Mouse (Mus musculus) adrenal gland, postnatal 25 days (tissue): Measurements from ENCODE around the gene Anapc1. TPM values are rescaled to one million over a fixed set of nuclear protein-coding genes. Genes with fewer than 3 reads are reported as not detected.
A peak's percentile ranks its signal among the peaks of the same experiment; 100 is the strongest.

ENCODE experiments used
- DNase-seq: peaks from one replicate; pipeline ENCODE4 v3.0.0; 2021; ENCODE audit warnings: mixed read lengths
- long read RNA-seq: library from polyadenylated mRNA; stranded (forward); transcript quantifications from one replicate; pipeline ENCODE4 v2.0.0, GENCODE M21; 2021
- total RNA-seq: library from RNA; stranded (reverse); gene quantifications from 2 replicates; pipeline ENCODE4 v1.2.3, GENCODE M21; 2021

Gene Anapc1
- 82.1 and 86.1 TPM in 2 replicates for total RNA-seq
- long read RNA-seq, partial matches to known transcripts, result 7 of 9 reads
- long read RNA-seq, other reads (novel, unspliced or antisense), result 2 of 9 reads

DNA sequence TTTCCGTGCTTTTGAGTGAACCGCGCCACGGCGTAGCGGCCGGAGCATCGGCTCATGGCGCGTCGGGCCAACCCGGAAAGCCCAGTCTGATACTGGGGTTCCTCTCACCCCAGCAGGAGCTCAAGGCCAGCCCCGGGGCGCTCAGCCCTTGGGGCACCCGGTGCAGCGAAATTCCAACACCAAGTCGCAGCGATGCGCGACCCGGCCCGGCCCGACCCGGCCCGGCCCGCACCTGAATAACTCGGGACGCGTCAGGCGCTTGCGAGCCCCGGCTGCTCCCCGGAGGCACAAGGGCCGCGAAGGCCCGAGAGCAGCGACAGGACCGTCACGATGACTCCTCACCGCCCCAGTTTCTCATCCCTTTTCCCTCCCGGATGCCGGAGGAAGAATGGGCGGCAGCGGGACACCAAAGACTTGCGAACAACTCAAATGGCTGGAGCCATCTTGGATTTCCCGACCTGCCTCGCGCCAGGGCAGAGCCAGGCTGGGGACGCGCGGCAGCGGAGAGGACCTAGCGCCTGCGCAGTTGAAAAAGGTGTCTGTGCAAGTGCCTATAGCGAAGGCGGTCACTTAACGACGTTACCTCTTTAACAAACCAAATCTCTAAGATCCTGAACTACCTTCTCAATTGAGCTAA is at the start of gene Anapc1:
TSS of gene Anapc1 (minus strand) at position 471 of the 637 bp plus-strand sequence.
- DNase-seq, result peak; percentile 92

GRCm38 (mm10) chr2:128735089-128735488 is 47.9 kb upstream of the Anapc1 start:
- DNase-seq, result no peak

- no peak for DNase-seq
These were observed 44.8 kb upstream of the Anapc1 start for GRCm38 (mm10) chr2:128731951-128732350.

GRCm38 (mm10) chr2:128731514-128731913 is 44.3 kb upstream of the Anapc1 start:
- no peak for DNase-seq

- no peak for DNase-seq
These were observed 42.0 kb upstream of the Anapc1 start for GRCm38 (mm10) chr2:128729141-128729540.

DNA sequence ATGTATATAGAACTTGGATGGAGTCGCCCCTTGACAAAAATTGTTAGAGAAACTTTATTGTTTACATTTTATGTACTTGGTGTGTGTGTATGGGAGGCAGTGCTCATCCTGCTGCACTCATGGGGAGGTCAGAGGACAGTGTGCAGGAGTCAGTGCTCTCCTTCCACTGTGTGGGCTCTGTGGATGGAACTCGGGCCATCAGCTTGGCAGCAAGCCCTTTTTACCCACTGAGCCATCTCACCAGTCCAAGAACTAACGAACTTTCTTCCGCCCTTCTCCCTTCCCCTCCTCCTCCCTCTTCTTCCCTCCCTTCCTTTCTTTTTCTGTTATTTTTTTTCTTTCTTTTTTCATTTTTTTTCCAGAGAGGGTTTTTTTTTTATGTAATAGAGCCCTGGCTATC is 40.9 kb upstream of the Anapc1 start:
- no peak for DNase-seq

GRCm38 (mm10) chr2:128727552-128727951 is 40.4 kb upstream of the Anapc1 start:
- no peak for DNase-seq

GRCm38 (mm10) chr2:128726626-128727025 is 39.4 kb upstream of the Anapc1 start:
- DNase-seq, result no peak

DNA sequence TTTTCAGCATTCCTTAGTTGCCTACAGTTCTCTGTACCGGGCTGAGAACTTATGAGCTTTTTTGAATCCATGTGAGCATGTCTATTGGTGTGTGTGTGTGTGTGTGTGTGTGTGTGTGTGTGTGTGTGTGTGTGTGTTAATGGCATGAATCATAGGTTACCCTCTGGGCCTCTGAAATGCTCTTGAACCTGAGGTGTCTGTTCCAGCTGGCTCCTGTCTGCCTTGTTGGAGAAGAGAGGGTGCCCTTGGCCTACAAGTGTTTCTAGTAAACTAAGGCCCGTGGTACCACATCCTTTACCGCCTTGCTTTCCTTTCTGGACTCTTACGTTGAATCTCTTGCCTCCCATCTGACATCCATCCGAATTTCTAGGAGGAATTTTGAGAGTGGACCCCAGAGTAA is 38.9 kb upstream of the Anapc1 start:
- DNase-seq, result no peak

- no peak for DNase-seq
These were observed 35.0 kb upstream of the Anapc1 start for GRCm38 (mm10) chr2:128722106-128722710.

DNA sequence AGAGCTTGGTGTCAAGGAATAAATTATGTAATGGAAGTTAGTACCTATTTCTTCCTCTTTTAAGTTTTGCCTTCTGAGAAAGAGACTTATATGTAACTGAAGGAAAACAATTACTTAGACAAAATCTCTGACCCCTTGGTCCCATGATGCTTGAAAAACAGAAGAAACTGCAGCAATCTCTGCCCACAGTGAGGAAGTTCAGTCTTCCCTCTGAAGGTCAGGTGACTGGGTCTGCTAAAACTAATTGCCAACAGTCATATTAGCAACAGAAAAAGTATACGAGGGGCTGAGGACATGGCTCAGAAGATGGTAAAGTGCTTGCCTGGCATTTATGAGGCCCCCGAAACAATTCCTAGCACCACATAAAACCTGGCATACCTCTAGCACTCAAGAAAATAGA is 32.2 kb upstream of the Anapc1 start:
- no peak for DNase-seq

- DNase-seq, result no peak
These were observed 28.8 kb upstream of the Anapc1 start for GRCm38 (mm10) chr2:128715979-128716378.

- DNase-seq, result no peak
These were observed 27.6 kb upstream of the Anapc1 start for GRCm38 (mm10) chr2:128714724-128715241.

DNA sequence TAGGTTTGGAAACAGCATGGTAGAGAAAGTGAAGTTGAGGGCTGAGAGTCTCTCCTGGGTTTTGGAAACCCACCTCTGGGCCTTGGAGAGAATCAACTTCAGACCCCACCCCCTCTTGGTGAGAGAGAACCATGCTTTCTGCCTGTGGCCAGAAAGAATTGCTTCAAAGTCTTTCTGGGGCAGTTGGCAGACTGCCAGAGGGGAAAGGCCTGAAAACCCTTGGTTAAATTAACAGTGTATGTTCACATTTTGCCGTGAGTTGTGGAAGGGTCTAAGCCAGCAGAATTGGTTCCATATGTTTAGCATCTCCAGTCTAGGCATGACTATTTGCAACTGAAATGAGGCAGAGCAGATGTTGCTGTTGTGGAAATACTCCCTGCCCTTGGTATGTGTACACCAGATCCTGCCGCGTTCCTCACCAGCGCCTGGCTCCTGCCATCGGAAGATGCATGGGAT is 26.4 kb upstream of the Anapc1 start:
- DNase-seq, result peak; percentile 23

DNA sequence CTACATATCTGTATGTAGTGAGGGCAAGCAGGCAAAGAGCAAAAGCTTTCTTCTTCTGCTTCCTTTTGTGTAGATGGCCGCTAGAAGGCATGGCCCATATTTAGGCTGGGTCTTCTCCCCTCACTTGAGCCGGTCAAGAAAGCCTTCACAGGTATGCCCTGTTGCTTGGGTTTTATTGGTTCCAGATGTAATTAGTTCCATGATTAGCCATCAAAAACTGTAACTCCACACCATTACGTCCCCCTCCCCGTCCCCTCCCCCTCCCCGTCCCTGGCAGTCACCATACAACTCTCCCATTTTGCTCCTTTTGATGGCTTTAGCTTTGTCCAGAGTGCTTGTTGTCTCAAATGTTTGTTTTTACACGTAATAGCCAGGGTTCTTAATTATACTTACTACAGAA is 25.7 kb upstream of the Anapc1 start:
- DNase-seq, result no peak

DNA sequence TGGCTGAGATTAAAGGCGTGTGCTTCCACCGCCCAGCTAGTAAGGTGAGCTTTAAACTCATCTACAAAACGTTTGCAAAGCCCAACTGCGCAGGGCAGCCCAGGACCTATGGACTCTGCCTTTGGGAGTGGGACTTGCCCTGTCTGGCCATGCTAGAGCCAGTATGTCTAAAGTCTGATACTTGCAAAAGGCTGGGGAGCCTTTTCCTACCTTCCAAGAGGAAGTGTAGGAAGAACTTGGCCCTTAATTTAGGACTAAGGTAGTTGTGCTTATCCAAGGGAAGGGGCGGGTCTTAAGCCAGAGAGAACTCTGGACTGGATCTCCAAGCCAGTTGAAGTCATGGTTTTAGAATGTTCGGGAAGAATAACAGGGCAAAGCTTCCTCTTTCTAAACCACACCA is 23.4 kb upstream of the Anapc1 start:
- DNase-seq, result no peak

DNA sequence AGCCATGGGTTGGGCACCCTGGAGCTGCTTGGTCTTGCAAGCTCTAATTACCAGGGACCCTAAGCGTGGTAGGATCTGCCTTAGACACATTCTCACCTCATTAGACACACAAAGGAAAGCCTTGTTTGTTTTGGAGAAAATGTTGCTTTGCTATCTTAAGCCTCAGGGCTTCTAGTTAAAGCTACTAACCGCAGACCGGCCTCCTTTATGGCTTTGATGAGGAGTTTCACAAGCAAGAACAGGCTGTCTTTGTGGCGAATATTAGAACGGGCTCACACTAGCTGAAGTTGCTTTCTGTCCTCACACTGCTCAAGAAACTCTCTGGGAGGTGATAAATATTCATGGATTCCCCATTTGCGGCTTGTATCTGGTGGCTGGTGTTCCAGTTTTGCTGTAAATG is 22.1 kb upstream of the Anapc1 start:
- DNase-seq, result no peak

- DNase-seq, result no peak
These were observed 17.3 kb upstream of the Anapc1 start for GRCm38 (mm10) chr2:128704474-128704873.

GRCm38 (mm10) chr2:128699201-128699885 is 12.2 kb upstream of the Anapc1 start:
- DNase-seq, result peak; percentile 24

DNA sequence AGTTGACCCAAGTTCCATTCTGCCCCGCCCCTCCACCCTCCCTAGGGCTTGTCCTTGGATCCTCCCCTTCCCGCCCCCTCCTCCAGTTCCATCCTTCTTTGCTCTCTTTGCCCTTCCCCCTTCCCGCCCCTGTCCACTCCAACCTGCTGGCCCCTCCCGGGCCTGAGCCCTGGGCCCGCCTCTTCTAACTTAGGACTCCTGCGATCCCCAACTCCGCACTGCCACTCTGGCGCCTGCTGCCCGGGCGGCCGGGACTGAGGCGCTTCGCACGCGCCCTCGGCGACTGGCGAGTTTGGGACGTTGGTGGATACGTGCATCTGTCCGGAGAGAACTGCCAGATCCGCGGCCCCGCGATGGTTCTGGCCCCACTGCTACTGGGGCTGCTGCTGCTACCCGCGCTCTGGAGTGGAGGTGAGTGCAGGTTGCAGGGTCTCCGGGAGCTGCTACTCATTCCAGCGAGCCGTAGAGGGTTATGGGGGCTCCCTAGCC is 11.5 kb upstream of the Anapc1 start, which contains the start of gene Mertk:
TSS of gene Mertk (plus strand) at position 264 of the 489 bp plus-strand sequence.
- DNase-seq, result peak; percentile 82

- DNase-seq, result peak; percentile 83
These were observed 11.0 kb upstream of the Anapc1 start for GRCm38 (mm10) chr2:128698140-128698692.

GRCm38 (mm10) chr2:128697566-128697965 is 10.4 kb upstream of the Anapc1 start:
- no peak for DNase-seq

DNA sequence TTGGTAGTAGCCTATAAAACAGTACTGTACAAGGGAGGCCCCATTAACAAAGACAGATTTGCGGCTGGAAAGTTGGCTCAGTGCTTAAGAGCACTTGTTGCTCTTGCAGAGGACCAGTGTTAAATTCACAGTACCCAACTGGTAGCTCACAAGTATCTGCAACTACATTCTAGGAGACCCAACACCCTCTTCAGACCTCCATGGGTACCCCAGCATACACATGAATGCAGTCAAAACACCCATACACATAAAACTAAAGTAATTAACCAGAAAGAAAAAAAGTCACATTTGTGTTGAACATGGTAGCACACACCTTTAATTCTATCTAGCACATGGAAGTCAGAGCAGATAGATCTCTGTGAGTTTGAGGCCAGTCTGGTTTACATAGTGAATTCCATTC is 9.9 kb upstream of the Anapc1 start:
- no peak for DNase-seq
